Comparison of ENCODE assay signal across 20 mouse cellular contexts in genomic region chr16:28311618-28312017, GRCm38 (mm10).
DNase-seq lines count a peak whose midpoint lies in the region; ATAC-seq and TF ChIP-seq lines count a peak whose summit lies in the region.
"Had no signal": no experiment of that assay in that cellular context is flagged by ENCODE, and none has a peak within 500 bp of the region (broad histone marks: within the 10 kb centered on the region; RNA-seq: fewer than 3 reads in every experiment).

No protein-coding gene starts in this region.

- no peaks in the 10 kb centered on the region for H3K9me3 ChIP-seq in forebrain, embryonic 12.5 days
- H3K9me3 ChIP-seq in forebrain, embryonic 10.5 days = no peaks in the 10 kb centered on the region
- no peaks in the 10 kb centered on the region for H3K9me3 ChIP-seq in hindbrain, postnatal 0 days (ENCODE audit: low read length)
- no peaks in the 10 kb centered on the region for H3K9me3 ChIP-seq in hindbrain, embryonic 13.5 days
- H3K9me3 ChIP-seq in forebrain, embryonic 16.5 days (ENCODE audit: control insufficient read depth, low read length) = no peaks in the 10 kb centered on the region
- H3K9me3 ChIP-seq in midbrain, embryonic 16.5 days (replicated peaks; ENCODE audit: control insufficient read depth, low read length, poor library complexity, severe bottlenecking) = no peaks in the 10 kb centered on the region
- no peaks in the 10 kb centered on the region for H3K9me3 ChIP-seq in neural tube, embryonic 15.5 days (replicated peaks)
- H3K9me3 ChIP-seq: embryonic facial prominence, embryonic 10.5 days; heart, embryonic 10.5 days; kidney, embryonic 15.5 days had no signal

- WGBS in forebrain, embryonic 12.5 days = 66% methylated on average over 4 of the region's 4 CpGs
- 94% methylated on average over 4 of the region's 4 CpGs for WGBS in forebrain, embryonic 10.5 days
- WGBS in hindbrain, postnatal 0 days = 46% methylated on average over 4 of the region's 4 CpGs
- WGBS in hindbrain, embryonic 13.5 days = 72% methylated on average over 4 of the region's 4 CpGs
- WGBS in forebrain, embryonic 16.5 days = 31% methylated on average over 4 of the region's 4 CpGs
- 47% methylated on average over 4 of the region's 4 CpGs for WGBS in midbrain, embryonic 16.5 days
- WGBS in neural tube, embryonic 15.5 days = 73% methylated on average over 4 of the region's 4 CpGs

- no peak overlapping the region for H3K9ac ChIP-seq in forebrain, embryonic 12.5 days
- no peak overlapping the region for H3K9ac ChIP-seq in hindbrain, postnatal 0 days (replicated peaks; ENCODE audit: low read length)
- H3K9ac ChIP-seq in hindbrain, embryonic 13.5 days = no peak overlapping the region
- H3K9ac ChIP-seq in forebrain, embryonic 16.5 days (replicated peaks; ENCODE audit: low read depth, low read length) = no peak overlapping the region
- H3K9ac ChIP-seq in midbrain, embryonic 16.5 days (ENCODE audit: low read depth, low read length) = no peak overlapping the region
- H3K9ac ChIP-seq in neural tube, embryonic 15.5 days (replicated peaks) = no peak overlapping the region
- H3K9ac ChIP-seq: kidney, embryonic 15.5 days; liver, embryonic 14.5 days; lung, embryonic 14.5 days had no signal

- no peak overlapping the region for H3K4me3 ChIP-seq in forebrain, embryonic 12.5 days (replicated peaks)
- no peak overlapping the region for H3K4me3 ChIP-seq in forebrain, embryonic 10.5 days
- H3K4me3 ChIP-seq in hindbrain, postnatal 0 days (ENCODE audit: low read length) = no peak overlapping the region
- no peak overlapping the region for H3K4me3 ChIP-seq in hindbrain, embryonic 13.5 days
- no peak overlapping the region for H3K4me3 ChIP-seq in forebrain, embryonic 16.5 days (replicated peaks; ENCODE audit: low read length)
- no peak overlapping the region for H3K4me3 ChIP-seq in midbrain, embryonic 16.5 days (ENCODE audit: low read depth, low read length)
- no peak overlapping the region for H3K4me3 ChIP-seq in neural tube, embryonic 15.5 days (replicated peaks)
- H3K4me3 ChIP-seq: embryonic facial prominence, embryonic 10.5 days; heart, embryonic 10.5 days; kidney, embryonic 15.5 days; left cerebral cortex, adult 2 months had no signal

- H3K27ac ChIP-seq in forebrain, embryonic 12.5 days = 0 out of 2 replicates have a peak overlapping the region, but pooled peaks have one; percentile 14
- no peak overlapping the region for H3K27ac ChIP-seq in forebrain, embryonic 10.5 days
- no peak overlapping the region for H3K27ac ChIP-seq in hindbrain, postnatal 0 days
- no peak overlapping the region for H3K27ac ChIP-seq in hindbrain, embryonic 13.5 days
- H3K27ac ChIP-seq in forebrain, embryonic 16.5 days (ENCODE audit: low read length) = peak overlapping the region; percentile 65
- no peak overlapping the region for H3K27ac ChIP-seq in midbrain, embryonic 16.5 days (ENCODE audit: low read length)
- H3K27ac ChIP-seq in neural tube, embryonic 15.5 days (replicated peaks) = no peak overlapping the region
- H3K27ac ChIP-seq: embryonic facial prominence, embryonic 10.5 days; heart, embryonic 10.5 days; kidney, embryonic 15.5 days; left cerebral cortex, adult 2 months; liver, embryonic 14.5 days had no signal

- H3K4me2 ChIP-seq in forebrain, embryonic 12.5 days = no peak overlapping the region
- H3K4me2 ChIP-seq in hindbrain, postnatal 0 days (ENCODE audit: low read depth, low read length) = no peak overlapping the region
- H3K4me2 ChIP-seq in hindbrain, embryonic 13.5 days = no peak overlapping the region
- H3K4me2 ChIP-seq in forebrain, embryonic 16.5 days (ENCODE audit: low read length) = peak overlapping the region; percentile 5; the same call in 1 of the 2 replicates
- no peak overlapping the region for H3K4me2 ChIP-seq in midbrain, embryonic 16.5 days (ENCODE audit: low read length)
- H3K4me2 ChIP-seq in neural tube, embryonic 15.5 days = no peak overlapping the region
- H3K4me2 ChIP-seq: kidney, embryonic 15.5 days; lung, embryonic 14.5 days had no signal

- no peak for DNase-seq in forebrain, embryonic 10.5 days (ENCODE audit: extremely low spot score, low spot score)
- DNase-seq in hindbrain, postnatal 0 days (ENCODE audit: low spot score) = peak; percentile 26
- DNase-seq: adrenal gland, postnatal 14 days; cerebellum, adult 11 months; cerebellum, postnatal 10 days; kidney, adult 11 months; kidney, postnatal 4 days; lung, embryonic 14.5 days; right cerebral cortex, postnatal 14 days had no signal

- no peaks in the 10 kb centered on the region for H3K4me1 ChIP-seq in forebrain, embryonic 12.5 days
- H3K4me1 ChIP-seq in forebrain, embryonic 10.5 days = no peaks in the 10 kb centered on the region
- no peaks in the 10 kb centered on the region for H3K4me1 ChIP-seq in hindbrain, postnatal 0 days (ENCODE audit: insufficient read depth, low read length)
- peaks cover 4% of the 10 kb centered on the region; the same call in 1 of the 2 replicates for H3K4me1 ChIP-seq in hindbrain, embryonic 13.5 days (replicated peaks)
- peaks cover 5% of the 10 kb centered on the region for H3K4me1 ChIP-seq in forebrain, embryonic 16.5 days (replicated peaks; ENCODE audit: control insufficient read depth, insufficient read depth, low read length)
- H3K4me1 ChIP-seq in midbrain, embryonic 16.5 days (ENCODE audit: control insufficient read depth, insufficient read depth, low read length) = no peaks in the 10 kb centered on the region
- H3K4me1 ChIP-seq in neural tube, embryonic 15.5 days = no peaks in the 10 kb centered on the region
- H3K4me1 ChIP-seq: embryonic facial prominence, embryonic 10.5 days; heart, embryonic 10.5 days; kidney, embryonic 15.5 days had no signal

- no peak for TF ChIP-seq CTCF in hindbrain, postnatal 0 days (IDR thresholded peaks at IDR 0.05; ENCODE audit: low read depth)

- H3K27me3 ChIP-seq in forebrain, embryonic 12.5 days = no peaks in the 10 kb centered on the region
- no peaks in the 10 kb centered on the region for H3K27me3 ChIP-seq in forebrain, embryonic 10.5 days (ENCODE audit: poor library complexity, severe bottlenecking)
- no peaks in the 10 kb centered on the region for H3K27me3 ChIP-seq in hindbrain, postnatal 0 days (ENCODE audit: insufficient read depth, low read length)
- H3K27me3 ChIP-seq in hindbrain, embryonic 13.5 days = no peaks in the 10 kb centered on the region
- no peaks in the 10 kb centered on the region for H3K27me3 ChIP-seq in forebrain, embryonic 16.5 days (replicated peaks; ENCODE audit: control insufficient read depth, insufficient read depth, low read length)
- H3K27me3 ChIP-seq in midbrain, embryonic 16.5 days (ENCODE audit: control insufficient read depth, insufficient read depth, low read depth, low read length) = no peaks in the 10 kb centered on the region
- no peaks in the 10 kb centered on the region for H3K27me3 ChIP-seq in neural tube, embryonic 15.5 days (replicated peaks)
- H3K27me3 ChIP-seq: kidney, embryonic 15.5 days had no signal

- H3K36me3 ChIP-seq in forebrain, embryonic 12.5 days (replicated peaks) = no peaks in the 10 kb centered on the region
- no peaks in the 10 kb centered on the region for H3K36me3 ChIP-seq in forebrain, embryonic 10.5 days (replicated peaks)
- H3K36me3 ChIP-seq in hindbrain, postnatal 0 days (ENCODE audit: insufficient read depth, low read length) = no peaks in the 10 kb centered on the region
- no peaks in the 10 kb centered on the region for H3K36me3 ChIP-seq in hindbrain, embryonic 13.5 days
- no peaks in the 10 kb centered on the region for H3K36me3 ChIP-seq in forebrain, embryonic 16.5 days (ENCODE audit: control insufficient read depth, insufficient read depth)
- H3K36me3 ChIP-seq in midbrain, embryonic 16.5 days (ENCODE audit: control insufficient read depth, insufficient read depth, low read length) = no peaks in the 10 kb centered on the region
- H3K36me3 ChIP-seq in neural tube, embryonic 15.5 days = no peaks in the 10 kb centered on the region
- H3K36me3 ChIP-seq: embryonic facial prominence, embryonic 10.5 days; heart, embryonic 10.5 days; kidney, embryonic 15.5 days had no signal

- peak; percentile 36; the same call in 1 of the 2 replicates for ATAC-seq in forebrain, embryonic 12.5 days (ENCODE audit: low FRiP score)
- 0 out of 2 replicates have a peak, but pooled peaks have one; percentile 29 for ATAC-seq in hindbrain, postnatal 0 days
- no peak for ATAC-seq in hindbrain, embryonic 13.5 days (ENCODE audit: low FRiP score)
- peak; percentile 95 for ATAC-seq in forebrain, embryonic 16.5 days
- ATAC-seq in midbrain, embryonic 16.5 days = peak; percentile 51
- ATAC-seq in inflammation-experienced regulatory T-cells, adult 6 months = no peak
- ATAC-seq in neural tube, embryonic 15.5 days (ENCODE audit: low FRiP score) = no peak

Comparison
In these comparisons a context has a peak if more than half of its experiments do, and no peak if none do; other contexts are left out.
1. ATAC-seq: peak in forebrain, embryonic 12.5 days (single experiment), hindbrain, postnatal 0 days (single experiment), forebrain, embryonic 16.5 days (single experiment) and midbrain, embryonic 16.5 days (single experiment); none in hindbrain, embryonic 13.5 days (single experiment), inflammation-experienced regulatory T-cells, adult 6 months (single experiment) and neural tube, embryonic 15.5 days (single experiment).
2. H3K27ac ChIP-seq: peak in forebrain, embryonic 12.5 days (single experiment) and forebrain, embryonic 16.5 days (single experiment); none in forebrain, embryonic 10.5 days (single experiment), hindbrain, postnatal 0 days (single experiment), hindbrain, embryonic 13.5 days (single experiment), midbrain, embryonic 16.5 days (single experiment) and neural tube, embryonic 15.5 days (single experiment).